Mouse (Mus musculus) c-Kit-positive CD71-negative TER-119-negative erythroid progenitor cells, embryonic 14.5 days (primary cell): Measurements from ENCODE around the gene Fgd6.

ENCODE experiments used
- DNase-seq: peaks from one replicate; pipeline ENCODE4 v3.0.0-alpha.2; 2013; ENCODE audit warnings: low read depth

Fgd6 gene

DNA sequence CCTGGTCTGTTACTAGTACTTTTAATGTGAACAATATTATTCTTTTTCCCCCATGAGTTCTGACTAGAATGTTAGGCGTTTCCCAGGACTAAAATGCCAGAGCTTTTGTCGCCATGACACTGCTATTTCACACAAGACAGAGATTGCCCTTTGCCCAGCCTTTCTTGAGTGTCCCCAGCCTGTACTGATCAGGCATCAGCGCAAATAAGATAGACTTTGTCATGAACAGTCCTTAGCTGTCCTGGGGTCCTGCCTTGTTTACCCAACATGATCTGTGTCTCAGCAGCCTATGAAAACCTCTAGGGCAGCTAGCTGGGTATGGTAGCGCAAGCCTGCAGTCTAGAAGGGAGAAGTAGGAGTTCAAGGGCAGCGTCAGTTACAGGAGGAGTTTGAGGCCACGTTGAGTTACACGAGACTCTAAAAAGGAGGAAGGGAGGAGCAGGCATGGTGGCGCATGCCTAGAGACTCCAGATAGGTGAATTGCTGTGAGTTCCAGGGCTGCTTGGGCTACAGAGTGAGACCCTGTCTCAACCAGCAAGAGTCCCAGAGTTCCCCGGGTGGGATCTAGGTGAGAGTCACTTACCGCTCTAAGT lies 103.2 kb downstream of the Fgd6 start:
- no peak for DNase-seq

GRCm38 (mm10) chr10:94140227-94140931 lies 104.6 kb downstream of the Fgd6 start:
- DNase-seq: no peak

GRCm38 (mm10) chr10:94142427-94142826 lies 106.6 kb downstream of the Fgd6 start:
- DNase-seq: no peak

GRCm38 (mm10) chr10:94144581-94144980 lies 108.8 kb downstream of the Fgd6 start:
- DNase-seq: no peak

DNA sequence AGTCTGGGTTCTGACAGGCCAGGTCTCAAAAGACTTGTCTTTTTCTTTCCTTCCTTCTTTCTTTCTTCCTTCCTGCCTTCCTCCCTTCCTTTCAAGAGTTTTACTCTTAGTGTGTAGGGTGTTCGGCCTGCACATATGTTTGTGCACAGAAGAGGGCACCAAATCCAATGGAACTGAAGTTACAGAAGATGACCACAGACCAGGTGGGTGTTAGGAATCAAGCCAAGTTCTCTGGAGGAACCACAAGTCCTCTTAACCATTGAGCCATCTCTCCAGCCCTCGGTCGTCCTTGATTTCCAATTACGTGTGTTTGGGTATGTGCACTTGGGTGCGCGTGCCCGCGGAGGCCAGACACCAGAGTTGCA lies 111.6 kb downstream of the Fgd6 start:
- no peak for DNase-seq

DNA sequence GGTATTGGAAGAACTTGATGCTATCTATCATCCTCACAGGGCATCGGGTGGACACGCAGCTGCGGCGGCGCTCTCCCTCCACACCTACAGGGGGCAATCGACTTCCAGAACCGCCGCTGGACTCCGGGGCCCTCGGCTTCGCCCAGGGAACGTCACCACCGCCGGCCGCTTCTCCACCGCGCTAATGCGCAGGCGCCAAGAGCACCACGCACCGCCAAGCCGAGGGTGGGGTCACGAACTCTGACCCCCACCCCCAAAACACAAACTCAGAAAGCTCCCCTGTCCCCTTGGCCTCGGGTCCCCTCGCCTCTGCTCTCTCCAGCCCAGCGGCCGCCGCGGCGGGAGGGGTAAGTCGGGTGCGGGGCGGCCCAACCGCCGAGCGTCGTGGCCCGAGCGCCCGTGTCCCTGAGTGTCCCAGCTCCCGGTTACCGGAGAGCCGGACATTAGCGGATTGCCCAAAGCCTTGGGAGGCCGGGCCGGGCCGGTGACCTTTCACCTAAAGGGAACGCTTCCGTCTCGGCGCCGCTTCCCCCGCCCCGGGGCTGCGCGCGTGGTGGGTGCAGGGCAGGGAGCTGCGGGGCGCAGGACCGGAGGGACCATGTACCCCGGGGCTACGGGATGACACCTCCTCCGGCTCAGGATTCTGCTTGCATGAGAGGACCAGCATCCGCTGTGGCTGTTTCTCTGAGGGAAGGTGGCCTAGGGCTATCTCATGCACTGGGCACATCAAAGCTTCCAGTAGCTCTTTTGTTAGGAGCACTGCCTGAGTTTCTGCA lies 112.1 kb downstream of the Fgd6 start, which contains the start of gene Nr2c1:
Nr2c1 (plus strand) TSS at position 268 of the 776 bp plus-strand sequence.
- DNase-seq: peak; percentile 40

GRCm38 (mm10) chr10:94151488-94151887 lies 115.7 kb downstream of the Fgd6 start:
- DNase-seq: no peak

- DNase-seq: no peak
Measured at GRCm38 (mm10) chr10:94153841-94154240, 118.0 kb downstream of the Fgd6 start.

DNA sequence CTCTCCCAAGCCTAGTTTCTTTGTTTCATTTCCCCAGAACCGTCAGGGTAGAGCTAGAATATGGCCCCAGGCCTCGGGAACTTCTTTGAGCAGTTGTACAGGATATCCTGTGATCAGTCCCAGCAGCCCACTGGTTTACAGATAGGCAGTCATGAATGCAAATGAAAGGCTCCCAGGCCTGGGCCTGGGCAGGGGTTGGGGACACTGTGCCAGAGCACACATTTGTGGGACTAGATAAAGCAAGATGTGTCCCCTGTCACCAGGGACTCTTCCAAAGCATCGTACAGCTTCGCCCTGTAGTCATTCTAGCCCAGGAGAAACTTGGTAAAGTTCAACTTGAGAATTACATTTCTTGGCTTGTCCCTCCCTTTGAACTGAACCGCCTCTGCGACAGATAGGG lies 123.2 kb downstream of the Fgd6 start:
- no peak for DNase-seq

DNA sequence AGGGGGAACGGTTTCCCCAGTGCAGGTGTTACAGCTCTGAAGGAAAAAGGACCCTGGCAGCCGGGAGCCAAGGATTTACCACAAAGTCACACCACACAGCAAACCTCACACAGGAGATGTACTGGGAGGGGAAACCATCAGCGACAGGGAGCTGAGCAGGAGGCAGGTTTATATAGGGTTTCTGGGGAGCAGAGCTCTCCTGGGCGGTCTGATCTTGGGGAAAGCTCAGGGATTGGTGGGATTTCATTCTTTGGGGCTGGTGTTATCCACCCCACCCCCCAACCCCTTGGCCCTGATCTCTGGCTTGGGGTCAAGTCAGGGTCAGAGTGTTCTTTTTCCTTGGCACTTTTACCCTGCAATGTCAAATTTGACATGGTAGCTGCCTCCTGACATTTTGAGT lies 123.6 kb downstream of the Fgd6 start:
- DNase-seq: no peak

GRCm38 (mm10) chr10:94161051-94161765 lies 125.4 kb downstream of the Fgd6 start:
- DNase-seq: no peak

GRCm38 (mm10) chr10:94162031-94162430 lies 126.2 kb downstream of the Fgd6 start:
- DNase-seq: no peak

GRCm38 (mm10) chr10:94164104-94164845 lies 128.5 kb downstream of the Fgd6 start:
- no peak for DNase-seq

DNA sequence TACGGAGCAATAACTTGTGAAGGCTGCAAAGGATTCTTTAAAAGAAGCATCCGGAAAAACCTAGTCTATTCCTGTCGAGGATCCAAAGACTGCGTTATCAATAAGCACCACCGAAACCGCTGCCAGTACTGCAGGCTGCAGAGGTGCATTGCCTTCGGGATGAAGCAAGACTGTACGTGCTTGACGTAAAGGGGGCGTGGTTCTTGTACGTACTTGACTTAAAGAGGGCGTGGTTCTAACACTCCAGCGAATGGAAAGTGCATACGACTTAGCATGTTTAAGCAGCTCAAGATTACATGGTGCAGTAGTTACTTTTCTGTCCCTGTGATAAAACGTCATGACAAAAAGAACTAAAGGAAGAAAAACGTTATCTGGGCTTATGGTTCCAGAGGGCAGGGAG lies 129.6 kb downstream of the Fgd6 start:
- no peak for DNase-seq

DNA sequence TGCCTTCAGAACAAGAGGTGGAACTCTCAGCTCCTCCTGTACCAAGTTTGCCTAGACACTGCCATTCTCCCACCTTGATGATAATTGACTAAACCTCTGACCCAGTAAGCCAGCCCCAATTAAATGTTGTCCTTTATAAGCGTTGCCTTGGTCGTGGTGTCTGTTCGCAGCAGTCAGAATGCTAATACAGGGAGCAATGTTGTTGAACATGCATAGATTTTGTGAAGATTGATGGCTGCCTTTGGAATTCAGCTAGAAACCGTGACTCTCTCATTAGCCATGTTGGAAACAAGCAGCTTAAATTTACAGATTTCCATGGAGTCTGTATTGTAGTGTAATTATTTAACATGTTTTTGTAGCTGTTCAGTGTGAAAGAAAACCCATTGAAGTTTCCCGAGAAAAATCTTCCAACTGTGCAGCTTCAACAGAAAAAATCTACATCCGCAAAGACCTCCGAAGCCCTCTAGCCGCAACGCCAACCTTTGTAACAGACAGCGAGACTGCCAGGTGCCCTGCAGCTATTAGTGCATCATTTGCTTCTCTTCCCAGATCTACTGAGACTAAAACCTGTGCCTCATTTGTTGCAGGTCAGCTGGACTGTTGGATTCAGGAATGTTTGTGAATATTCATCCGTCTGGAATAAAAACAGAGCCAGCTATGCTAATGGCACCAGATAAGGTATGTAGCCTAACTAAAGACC lies 131.4 kb downstream of the Fgd6 start:
- DNase-seq: no peak

DNA sequence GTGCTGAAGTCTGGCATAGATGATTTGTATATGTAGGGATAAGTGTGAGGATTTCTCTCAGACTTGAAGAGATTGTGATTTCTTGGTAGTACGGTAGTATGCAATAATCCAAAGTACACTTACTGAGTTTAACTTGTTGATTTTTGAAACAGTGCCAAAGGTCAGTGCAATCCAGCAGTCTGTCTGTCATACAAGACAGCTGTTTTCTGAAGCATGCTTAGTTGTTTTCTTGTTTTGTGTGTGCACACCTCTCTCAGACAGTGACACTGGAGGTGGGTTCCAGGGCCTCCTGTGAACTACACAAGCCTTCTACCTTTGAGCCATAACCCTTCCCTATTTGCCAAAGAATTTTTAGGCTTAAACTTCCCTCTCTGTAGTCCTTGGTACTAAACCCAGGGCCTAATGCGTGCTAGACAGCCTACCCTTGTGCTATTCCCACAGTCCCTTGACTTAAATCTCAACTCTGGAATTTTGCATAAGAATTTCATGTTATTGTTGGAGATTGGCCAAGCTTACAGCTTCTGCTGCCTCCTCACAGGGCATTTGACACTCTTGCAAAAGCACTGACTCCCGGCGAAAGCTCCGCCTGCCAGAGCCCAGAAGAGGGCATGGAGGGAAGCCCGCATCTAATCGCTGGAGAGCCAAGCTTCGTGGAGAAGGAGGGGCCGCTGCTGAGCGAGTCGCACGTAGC lies 135.8 kb downstream of the Fgd6 start:
- DNase-seq: no peak

GRCm38 (mm10) chr10:94172137-94172536 lies 136.3 kb downstream of the Fgd6 start:
- no peak for DNase-seq

DNA sequence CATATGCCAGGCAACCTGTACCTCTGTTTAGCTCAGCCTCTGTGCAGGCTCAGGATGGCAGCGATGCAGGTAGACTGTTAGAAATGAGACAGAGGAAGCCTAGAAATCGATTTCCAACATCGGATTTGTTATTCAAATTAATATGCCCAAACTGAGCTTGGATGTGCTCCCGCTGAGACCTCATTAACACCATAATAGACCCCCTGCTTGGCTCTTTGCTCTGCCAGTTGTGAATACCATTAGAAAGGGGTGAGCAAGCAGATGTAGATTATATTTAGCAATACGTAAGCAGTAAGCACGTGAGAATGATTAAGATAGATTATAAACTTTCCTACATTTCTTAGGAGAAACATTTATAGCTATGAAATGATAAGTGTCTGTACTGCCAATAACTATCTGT lies 136.9 kb downstream of the Fgd6 start:
- DNase-seq: no peak

GRCm38 (mm10) chr10:94174652-94175051 lies 138.9 kb downstream of the Fgd6 start:
- DNase-seq: no peak

GRCm38 (mm10) chr10:94183199-94183598 lies 147.4 kb downstream of the Fgd6 start:
- DNase-seq: no peak
